Mouse (Mus musculus): ENCODE data around the gene Slc29a1.

Gene Slc29a1

GRCm38 (mm10) chr17:45568990-45569389, 30.4 kb downstream of the Slc29a1 start:
- DNase-seq (ENCODE audit: low spot score) = no peak

GRCm38 (mm10) chr17:45567162-45567601, 32.2 kb downstream of the Slc29a1 start:
- DNase-seq (ENCODE audit: low spot score) = peak; percentile 48

- no peak for DNase-seq (ENCODE audit: low spot score)
These were observed 32.8 kb downstream of the Slc29a1 start for GRCm38 (mm10) chr17:45566360-45567161.

- DNase-seq (ENCODE audit: low spot score) = no peak
These were observed 33.4 kb downstream of the Slc29a1 start for GRCm38 (mm10) chr17:45566031-45566359.

GRCm38 (mm10) chr17:45565103-45565502, 34.3 kb downstream of the Slc29a1 start:
- no peak for DNase-seq (ENCODE audit: low spot score)

GRCm38 (mm10) chr17:45564531-45565084, 34.8 kb downstream of the Slc29a1 start:
- DNase-seq (ENCODE audit: low spot score) = no peak

- peak; percentile 93 for DNase-seq (ENCODE audit: low spot score)
These were observed 35.5 kb downstream of the Slc29a1 start, which contains the start of gene Slc35b2 for GRCm38 (mm10) chr17:45563655-45564530. Gene Slc35b2, plus strand, starts transcription at chr17:45563874.

- DNase-seq (ENCODE audit: low spot score) = no peak
These were observed 36.2 kb downstream of the Slc29a1 start for GRCm38 (mm10) chr17:45563216-45563615.

- DNase-seq (ENCODE audit: low spot score) = no peak
These were observed 39.5 kb downstream of the Slc29a1 start for GRCm38 (mm10) chr17:45559732-45560525.

GRCm38 (mm10) chr17:45557998-45558862, 41.2 kb downstream of the Slc29a1 start:
- no peak for DNase-seq (ENCODE audit: low spot score)

- DNase-seq (ENCODE audit: low spot score) = no peak
These were observed 42.1 kb downstream of the Slc29a1 start for GRCm38 (mm10) chr17:45557246-45557824.

- DNase-seq (ENCODE audit: low spot score) = no peak
These were observed 42.7 kb downstream of the Slc29a1 start for GRCm38 (mm10) chr17:45556514-45557245.

GRCm38 (mm10) chr17:45556107-45556489, 43.3 kb downstream of the Slc29a1 start:
- no peak for DNase-seq (ENCODE audit: low spot score)

GRCm38 (mm10) chr17:45555452-45556106, 43.8 kb downstream of the Slc29a1 start, which contains the start of gene Nfkbie:
Gene Nfkbie, plus strand, starts transcription at chr17:45555703.
- DNase-seq (ENCODE audit: low spot score) = peak; percentile 98

GRCm38 (mm10) chr17:45554420-45554819, 45.0 kb downstream of the Slc29a1 start:
- DNase-seq (ENCODE audit: low spot score) = no peak

- no peak for DNase-seq (ENCODE audit: low spot score)
These were observed 46.3 kb downstream of the Slc29a1 start for GRCm38 (mm10) chr17:45553065-45553464.

GRCm38 (mm10) chr17:45551816-45552451, 47.5 kb downstream of the Slc29a1 start:
- DNase-seq (ENCODE audit: low spot score) = peak; percentile 88

GRCm38 (mm10) chr17:45551249-45551796, 48.1 kb downstream of the Slc29a1 start:
- no peak for DNase-seq (ENCODE audit: low spot score)

Measured in embryo, embryonic 10.5 days (tissue).